Mouse (Mus musculus) WW6 (cell line): ENCODE measurements around the gene Tyms.

Experiments used
- DNase-seq: peaks from one replicate; pipeline ENCODE4 v3.0.0-alpha.2; 2013; ENCODE audit warnings: low read depth, low spot score

Gene Tyms

DNA sequence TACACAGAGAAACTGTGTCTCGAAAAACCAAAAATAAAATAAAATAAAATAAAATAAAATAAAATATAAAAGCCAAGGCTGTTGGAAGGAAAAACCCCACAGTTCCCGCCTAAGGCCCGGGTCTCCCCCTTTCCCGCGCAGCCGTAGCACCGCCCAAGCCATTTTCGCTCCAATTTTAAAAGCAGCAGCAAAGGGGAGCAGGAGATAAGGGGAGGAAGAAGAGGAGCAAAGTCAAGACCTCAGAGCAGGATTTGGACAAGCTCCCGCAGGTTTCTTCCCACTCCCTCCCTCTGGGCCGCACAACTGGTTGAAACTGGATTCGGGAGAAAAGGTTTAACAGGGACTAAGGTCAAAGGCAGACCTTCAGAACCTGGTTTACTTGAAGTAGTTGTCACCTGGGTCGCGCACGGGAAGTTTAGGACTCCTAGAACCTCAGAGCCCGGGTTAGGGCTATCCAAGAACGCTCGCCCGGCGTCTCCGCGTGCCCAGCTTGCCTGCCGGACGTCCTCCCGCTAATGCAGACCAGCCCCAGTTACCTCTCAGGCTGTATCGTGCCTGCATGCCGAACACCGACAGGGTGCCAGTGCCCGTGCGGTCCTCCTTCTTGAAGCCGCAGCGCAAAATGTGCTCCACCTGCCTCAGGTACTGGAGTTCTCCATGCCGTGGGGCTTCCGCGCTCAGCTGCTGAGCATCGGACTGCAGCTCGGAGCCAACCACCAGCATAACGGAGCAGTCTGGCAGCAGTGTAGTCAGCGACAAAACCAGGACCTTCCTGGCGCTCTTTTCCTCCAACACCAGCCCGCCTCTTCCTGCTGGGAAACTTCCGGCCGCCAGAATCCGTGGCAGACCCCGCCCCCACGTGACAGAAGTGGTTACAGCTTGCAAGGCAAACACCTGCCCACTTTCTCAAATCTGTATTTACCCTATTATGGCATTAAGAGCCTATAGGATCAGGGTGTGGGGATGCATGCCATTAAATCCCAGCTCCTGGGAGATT is at the start of gene Tyms:
Gene Tyms, minus strand, starts transcription at position 793 of the 997 bp plus-strand sequence.
- peak; percentile 70 for DNase-seq

DNA sequence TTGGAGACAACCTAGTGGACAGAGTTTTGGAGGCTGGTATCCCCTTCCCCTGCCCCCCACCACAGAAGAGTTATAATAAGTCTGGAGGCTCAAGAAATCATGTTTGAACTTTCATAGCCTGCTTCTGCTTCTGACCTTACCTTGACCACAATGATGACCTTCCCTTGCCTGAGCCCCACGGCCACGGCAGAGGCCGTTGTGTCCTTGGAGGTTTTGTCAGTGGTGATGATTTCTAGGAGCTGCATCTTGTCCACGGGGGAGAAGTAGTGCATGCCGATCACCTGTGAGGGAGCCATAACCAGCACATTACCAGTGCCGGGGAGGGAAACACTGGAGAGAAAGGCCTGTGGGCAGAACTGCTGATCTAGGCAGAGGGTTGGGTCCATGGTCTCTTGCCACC is 49.1 kb upstream of the Tyms start:
- DNase-seq, result no peak

DNA sequence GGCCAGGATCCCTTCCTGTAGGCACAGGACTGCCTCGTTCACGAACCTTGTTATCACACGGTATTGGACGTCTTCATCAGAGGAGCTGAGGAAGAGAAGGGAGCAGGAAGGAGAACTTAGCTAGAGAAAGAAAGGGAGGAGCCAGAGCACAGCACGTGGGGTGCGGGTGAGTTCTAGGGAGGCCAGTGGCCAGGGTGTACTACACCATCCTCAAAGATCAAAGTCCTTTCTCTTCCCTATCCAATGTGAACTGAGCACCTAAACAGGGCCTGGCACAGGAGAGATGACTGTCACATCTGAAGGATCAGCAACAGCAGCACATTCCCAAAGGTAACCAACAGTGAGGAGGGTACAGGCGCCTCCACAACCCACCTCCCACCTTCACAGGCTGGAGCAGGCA is 46.7 kb upstream of the Tyms start:
- no peak for DNase-seq

DNA sequence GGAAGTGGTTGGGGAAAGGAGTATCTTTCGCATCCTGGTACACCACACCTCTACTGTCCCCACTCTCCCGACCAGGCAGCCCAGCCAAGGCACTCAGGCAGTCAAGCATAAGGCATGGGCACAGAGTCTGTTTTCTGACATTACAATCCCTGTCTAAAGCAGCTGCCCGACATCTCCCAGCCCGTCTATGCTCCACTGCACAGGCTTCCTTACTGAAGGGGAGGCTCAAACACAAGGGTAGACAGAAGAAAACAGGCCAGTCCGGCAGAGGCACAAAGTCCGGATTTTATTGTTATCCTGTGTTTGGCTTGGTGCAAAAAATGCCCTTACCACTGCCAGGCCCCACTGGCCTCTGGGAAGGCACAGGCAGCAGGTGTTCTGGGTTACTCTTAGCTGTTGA is 45.7 kb upstream of the Tyms start:
- DNase-seq, result no peak

DNA sequence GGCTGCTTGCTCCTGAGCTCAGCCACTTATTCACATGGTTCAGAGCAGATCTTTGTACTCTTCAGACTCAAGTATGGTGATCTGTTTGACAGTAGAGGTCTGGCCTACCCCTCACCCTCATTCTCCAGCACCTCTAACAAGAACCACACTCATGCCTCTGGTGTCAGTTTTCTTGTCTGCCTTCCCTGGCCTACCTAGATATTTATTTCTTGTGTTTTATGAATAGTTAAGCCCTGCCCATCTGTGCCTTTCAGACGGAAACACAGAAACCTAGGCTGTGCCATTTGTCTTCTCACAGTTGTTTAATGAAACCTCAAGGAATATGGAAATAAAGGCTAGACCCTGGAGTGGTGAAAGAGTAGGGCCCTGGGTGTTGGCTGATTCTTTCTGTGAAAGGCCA is 44.6 kb upstream of the Tyms start:
- DNase-seq, result no peak

DNA sequence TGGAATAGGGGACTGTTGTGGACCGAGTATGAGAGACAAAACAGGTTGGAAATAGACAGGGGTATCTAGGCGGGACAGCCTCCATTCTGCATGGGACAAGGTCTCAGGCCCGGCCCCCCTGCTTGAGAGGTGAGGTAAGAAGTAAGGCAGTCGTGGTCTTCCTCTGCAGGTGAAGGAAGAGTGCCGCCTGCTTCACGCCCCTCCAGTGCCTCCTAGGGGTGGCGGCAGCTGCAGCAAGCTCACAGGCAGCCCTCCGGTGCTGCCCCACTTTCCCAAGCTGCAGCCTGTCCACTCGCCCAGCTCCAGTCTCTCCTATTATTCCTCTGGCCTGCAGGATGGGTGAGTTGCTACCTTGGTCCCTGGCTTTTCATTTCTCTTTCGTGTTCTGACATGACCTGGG is 42.3 kb upstream of the Tyms start:
- no peak for DNase-seq

DNA sequence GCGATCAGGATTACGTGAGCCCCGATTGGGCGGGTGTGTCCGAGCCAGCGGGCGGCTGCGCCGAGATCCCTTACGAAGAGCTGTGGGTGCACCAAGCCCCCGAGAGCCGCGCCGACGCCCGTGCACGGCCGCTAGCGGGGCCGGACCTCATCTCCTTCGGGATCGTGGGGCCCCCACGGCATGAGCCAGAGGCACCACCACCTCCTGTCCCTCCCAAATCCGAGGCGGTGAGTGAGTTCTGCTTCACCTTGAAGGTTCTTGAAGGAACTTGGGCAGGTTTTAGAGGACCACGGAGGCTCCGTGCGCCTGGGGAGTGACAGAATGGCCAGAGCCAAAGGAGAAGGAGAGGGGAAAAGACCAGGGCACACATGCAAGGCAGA is 41.3 kb upstream of the Tyms start:
- no peak for DNase-seq

DNA sequence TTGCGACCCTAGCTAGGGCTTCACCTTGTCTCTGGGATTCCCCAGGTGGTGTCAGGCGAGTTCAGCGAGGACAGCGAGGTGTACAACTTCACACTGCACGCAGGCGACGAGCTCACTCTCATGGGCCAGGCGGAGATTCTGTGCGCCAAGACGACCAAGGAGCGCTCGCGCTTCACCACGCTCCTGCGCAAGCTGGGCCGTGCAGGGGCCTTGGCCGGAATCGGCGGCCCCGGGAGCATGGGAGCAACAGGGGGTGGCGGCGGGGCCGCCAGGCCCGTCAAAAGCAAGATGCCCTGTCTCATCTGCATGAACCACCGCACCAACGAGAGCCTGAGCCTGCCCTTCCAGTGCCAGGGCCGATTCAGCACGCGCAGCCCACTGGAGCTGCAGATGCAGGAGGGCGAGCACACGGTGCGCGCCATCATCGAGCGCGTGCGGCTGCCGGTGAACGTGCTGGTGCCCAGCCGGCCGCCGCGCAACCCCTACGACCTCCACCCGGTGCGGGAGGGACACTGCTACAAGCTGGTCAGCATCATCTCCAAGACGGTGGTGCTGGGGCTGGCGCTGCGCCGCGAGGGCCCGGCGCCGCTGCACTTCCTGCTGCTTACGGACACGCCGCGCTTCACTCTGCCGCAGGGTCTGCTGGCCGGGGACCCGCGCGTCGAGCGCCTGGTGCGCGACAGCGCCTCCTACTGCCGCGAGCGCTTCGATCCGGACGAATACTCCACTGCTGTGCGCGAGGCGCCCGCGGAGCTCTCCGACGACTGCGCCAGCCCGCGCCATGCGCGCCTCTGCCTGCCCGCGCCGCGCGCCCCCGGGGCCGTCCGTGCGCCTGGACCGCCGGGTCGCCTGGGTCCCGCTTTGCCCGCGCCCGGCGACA is 40.7 kb upstream of the Tyms start:
- DNase-seq, result no peak

DNA sequence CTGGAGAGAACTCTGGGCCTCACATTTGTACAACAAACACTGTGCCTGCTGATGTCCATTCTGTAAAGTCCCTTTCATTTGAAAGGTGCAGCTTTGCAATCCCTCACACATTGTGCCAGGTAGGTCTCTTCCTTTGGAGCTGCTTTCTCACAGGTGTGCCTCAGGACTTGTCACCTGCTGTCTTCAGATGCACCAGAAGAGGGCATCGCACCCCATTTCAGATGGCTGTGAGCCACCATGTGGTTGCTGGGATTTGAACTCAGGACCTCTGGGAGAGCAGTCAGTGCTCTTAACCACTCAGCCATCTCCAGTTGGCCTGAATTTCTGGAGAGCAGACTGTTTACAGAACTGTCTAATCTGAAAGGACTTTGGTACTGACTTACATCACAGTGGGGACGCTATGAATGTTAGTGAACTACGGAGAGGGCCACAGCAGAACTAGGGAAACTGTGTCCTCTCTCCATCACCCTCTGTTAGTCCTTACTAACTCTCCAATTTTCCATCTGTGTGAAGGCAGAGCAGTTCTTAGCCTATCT is 39.2 kb upstream of the Tyms start:
- no peak for DNase-seq

DNA sequence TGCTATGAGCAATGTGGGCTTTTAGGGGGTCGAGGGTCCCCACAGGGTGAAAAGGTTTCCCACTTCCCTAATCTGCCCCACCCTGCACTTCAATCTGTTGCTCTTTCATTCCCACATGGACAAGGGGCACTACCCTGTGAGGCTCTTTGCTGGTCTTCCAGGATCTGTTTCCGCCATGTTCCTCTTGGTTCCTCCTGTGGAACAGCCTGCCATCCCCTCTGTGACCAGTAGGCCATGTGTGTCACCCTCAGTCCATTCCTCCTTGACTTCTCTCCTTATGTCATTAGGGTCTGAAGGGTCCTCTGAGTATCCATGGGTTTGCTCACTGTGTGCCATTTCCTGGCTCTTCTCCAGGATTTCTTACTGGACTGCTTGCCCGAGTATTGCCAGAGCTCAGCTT is 38.4 kb upstream of the Tyms start:
- DNase-seq, result no peak

DNA sequence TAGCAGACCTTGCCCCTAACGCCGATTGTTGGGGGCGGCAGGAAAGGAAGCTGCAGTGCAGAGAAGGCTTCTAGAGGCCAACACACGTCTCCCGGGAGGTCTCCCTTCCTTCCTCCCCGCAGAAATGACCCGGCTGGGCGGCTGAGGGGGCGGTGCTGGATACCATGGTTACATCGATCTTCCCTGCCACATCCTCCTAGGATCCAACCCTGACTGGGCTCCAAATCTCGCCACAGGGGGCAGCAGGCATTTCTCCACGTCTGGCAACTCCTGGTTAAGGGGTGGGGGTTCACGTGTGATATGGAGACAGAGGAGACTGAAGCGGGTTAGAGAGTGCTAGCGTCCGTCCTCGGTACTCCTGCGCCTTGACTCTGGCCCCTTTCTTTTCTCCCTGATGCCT is 37.7 kb upstream of the Tyms start:
- DNase-seq, result no peak

DNA sequence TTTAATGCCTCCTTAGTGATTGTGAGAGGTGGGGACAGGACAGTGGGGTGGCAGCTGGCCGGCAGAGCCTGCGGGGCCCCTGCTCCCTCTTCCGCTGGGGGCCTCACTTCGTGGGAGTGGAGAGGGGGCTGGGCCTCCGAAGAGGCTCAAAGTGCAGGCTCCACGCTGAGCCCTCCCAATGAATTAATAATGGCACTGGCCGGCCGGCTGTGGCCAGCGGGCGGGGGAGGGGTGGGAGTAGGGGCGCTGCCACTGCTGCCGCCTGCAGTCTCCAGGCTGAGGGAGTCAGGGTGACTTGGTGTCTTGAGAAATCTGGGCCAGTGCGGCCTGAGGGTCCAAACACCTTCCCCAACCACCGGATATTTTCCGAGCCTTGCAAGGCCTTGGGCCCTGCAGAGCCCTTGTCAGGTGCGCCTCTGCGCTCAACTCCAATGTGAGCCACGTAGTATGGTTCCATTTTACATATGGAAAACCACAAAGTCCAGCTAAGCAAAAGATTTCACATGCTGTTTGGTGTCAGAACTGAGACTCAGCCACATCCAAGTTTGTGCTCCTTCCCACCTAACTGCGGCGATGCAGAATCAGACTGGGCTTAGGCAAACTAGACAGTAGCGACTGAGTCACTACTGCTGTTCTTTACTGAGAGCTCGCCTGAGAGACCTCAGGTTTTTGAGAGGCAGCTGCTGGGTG is 37.1 kb upstream of the Tyms start:
- no peak for DNase-seq

DNA sequence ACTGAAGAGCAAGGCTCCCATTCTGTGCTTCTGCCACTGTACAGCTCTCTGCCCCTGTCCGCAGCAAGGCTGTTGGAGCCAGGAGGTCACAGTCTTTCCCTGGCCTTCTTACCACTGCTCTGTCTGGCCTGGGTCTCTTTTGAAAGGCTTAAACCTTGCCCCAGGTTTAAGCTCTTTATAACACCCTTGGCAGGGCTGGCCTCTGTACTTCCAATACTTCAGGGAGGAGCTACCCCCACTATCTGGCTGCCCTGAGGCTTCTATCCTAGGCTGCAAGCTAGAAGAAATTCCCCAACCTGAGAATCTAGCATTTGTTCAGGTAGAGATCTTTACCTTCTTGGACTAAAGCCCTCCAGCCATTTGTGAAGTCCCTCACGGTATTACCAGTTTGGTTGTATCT is 36.5 kb upstream of the Tyms start:
- no peak for DNase-seq

DNA sequence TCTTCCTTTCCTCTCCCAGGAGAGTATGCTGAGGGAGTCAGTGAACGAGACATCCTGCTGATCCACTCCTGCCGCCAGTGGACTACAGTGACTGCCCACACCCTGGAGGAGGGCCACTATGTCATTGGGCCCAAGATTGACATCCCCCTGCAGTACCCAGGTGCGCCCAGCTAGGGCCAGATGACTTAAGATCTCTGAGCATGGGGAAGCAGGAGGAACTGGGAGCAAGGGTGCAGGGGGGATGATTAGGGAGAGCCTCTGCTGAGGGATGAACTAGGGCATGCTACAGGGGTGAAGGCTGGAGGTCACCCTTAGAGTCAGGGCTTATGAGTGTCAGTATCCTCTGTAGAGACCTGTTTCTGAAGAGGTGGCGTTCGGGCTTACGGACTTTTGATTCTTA is 34.8 kb upstream of the Tyms start:
- no peak for DNase-seq

DNA sequence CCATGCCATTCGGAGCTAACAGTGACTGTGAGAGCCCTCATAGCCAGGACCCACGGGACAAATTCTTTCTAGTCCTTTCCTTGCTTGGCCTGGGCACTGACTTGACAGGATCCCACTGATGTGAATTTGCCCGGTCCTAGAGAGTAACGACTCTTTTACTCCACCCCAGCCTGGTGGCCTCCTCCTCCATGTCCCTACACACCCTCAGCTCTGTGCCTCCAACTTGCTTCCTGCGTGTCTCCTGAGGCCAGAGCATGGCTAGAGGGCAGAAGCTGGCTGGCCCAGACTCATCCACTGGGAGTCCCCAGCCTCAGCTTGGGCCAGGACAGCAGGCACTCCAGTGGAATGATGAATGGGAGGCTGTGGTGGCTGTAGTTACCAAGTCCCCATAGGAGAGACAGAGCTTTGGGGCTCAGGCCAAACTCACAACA is 34.2 kb upstream of the Tyms start:
- DNase-seq, result no peak

DNA sequence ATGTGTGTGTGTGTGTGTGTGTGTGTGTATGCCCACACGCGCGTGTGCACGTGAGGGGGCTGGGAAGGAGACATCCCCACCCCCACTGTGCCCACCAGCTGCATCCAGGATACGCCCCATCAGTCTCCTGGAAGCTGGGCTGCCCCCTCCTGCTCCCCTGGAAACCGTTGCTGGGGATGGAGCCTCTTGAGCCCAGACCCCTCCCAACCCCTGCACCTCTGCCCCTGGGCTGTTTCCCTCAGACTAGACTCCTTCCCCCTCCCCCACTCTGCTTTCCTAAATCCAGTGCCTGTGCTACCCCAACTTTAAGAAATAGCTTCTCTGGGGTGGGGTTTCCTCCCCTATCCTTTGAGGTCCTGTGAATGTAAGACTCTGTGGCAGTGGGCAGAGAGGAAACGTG is 33.8 kb upstream of the Tyms start:
- no peak for DNase-seq

DNA sequence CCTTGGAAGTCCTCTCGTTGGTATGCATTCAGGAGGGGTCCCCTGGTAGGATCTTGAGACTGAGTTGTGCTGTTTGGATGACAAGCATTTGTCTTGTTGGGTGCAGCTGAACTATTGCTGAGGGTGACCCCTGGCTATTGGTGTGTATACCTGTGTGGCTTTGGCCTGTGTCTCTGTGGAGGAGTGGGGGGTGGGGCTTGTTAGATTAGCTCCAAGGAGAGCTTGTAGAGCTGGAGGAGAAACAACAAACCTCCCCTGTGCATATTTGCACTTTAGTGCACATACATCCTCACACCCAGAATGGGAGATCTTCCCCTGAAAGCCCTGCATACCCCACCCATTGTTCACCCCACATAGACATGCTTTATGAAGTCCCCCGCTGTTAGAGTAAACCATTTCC is 33.3 kb upstream of the Tyms start:
- no peak for DNase-seq

DNA sequence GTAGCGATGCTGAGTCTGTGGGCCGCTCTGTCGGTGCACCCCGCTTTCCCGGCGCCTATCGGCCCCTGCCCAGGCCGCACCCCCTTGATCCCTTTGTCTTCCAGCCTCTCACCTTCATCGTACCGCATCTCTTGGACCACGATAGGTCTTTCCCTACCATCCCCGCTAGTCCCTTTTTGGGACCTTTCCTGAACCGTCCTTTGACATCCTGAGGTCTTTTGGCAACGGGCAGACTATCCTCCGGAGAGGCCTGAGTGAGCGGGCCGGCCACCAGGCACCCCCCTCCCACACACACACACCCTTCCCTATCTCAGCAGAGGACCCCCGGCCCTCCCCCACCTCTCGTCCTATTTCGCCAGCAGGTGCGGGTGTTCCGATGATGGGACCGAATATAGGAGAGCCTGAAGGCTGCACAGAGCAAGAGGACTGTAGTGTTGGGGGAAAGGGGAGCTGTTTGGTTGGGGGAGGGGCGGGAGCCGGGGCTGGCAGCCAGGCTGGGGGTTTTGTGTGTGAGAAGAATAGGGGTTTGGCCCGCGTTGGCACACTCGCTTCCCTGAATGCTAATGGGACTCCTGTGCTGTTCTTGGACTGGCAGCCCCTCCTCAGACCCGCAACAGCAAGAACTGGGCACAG is 32.4 kb upstream of the Tyms start, which contains the start of gene 3110082J24Rik:
Gene 3110082J24Rik, minus strand, starts transcription at position 419 of the 633 bp plus-strand sequence.
- DNase-seq, result no peak

DNA sequence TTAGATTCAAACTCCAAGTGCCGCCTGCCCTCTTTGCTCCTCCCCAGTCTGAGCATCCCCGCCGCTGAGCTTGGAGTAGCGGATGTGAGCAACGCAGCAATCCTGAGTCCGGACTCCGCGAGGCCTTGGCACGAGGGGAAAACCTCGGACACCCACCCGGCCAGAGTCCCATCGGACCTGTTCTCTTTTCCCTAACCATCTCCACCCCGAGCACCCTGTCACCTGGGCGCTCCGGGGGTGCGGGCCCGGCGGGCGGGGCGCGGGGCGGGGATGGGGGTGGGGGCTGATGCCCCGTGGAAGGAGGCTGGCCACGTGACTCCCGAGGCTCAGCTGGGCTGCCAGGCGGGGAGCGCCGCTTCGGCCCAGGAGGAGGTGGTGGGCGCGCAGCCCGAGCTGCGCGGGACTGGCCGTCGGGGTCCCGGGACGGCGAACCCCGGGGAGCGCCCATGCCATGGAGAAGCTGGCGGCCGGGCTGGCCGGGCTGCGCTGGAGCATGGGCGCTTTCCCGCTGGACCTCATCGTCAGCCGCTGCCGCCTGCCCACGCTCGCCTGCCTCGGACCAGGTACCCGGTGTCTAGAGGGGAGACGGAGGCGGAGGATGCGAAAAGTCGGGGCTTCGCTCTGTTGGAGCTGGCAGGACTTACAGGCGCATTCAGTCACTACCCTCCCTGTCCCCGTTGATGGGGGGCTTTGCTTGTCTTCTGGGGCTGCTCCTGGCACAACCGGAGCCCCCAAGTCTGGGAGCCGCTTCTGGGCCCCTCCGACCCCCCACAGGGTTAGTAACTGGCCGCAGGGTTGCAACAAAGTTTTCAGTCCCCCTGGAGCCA is 31.6 kb upstream of the Tyms start, which contains the start of gene Garem2:
Gene Garem2, plus strand, starts transcription at position 321 of the 827 bp plus-strand sequence.
- DNase-seq, result no peak

DNA sequence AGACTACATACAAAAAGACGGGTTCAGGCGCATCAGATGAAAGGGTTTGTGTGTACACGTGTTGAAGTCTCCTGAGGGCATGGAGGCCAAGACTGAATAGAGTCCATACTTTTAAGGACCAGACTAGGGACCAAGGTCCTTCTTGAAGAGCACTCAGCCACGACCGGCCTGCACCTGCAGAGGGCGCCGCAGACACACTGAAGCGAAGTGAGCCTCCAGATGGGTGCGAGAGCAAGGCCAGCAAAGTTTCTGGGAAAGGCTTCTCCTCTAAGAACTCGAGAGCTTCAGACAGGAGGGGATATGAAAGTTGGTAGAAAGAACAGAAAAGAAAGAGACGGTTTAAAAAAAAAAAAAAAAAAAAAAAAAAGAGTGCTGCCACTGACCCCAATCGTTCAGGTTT is 30.9 kb upstream of the Tyms start:
- DNase-seq, result no peak
